Mouse (Mus musculus) small intestine, adult 2 months (tissue): ENCODE measurements around the gene Agrp. TPM values are rescaled to one million over a fixed set of nuclear protein-coding genes. Genes with fewer than 3 reads are reported as not detected.
A peak's percentile ranks its signal among the peaks of the same experiment; 100 is the strongest.
"Not testable (repeated sequence)": the region's sequence is repeated elsewhere in the genome, so short reads cannot be mapped to it uniquely, and the experiment has no call there.

ENCODE experiments used
- H3K27ac ChIP-seq: fragments of 200-500 bp; 2 replicates; pipeline ENCODE4 v1.5.1; 2012; ENCODE audit warnings: low read depth, low read length, control low read depth, inconsistent platforms; ENCODE audit not compliant: insufficient read depth
- H3K27me3 ChIP-seq: fragments of 200-500 bp; 2 replicates; pipeline ENCODE4 v1.6.1; 2012; ENCODE audit warnings: mild to moderate bottlenecking, moderate library complexity, low read length, inconsistent platforms; ENCODE audit not compliant: control insufficient read depth, insufficient read depth
- H3K36me3 ChIP-seq: fragments of 200-500 bp; 2 replicates; pipeline ENCODE4 v1.6.1; 2012; ENCODE audit warnings: mild to moderate bottlenecking, low read length, control low read depth, inconsistent platforms; ENCODE audit not compliant: control insufficient read depth, insufficient read depth
- H3K4me1 ChIP-seq: fragments of 200-500 bp; 2 replicates; pipeline ENCODE4 v1.6.1; 2012; ENCODE audit warnings: low read length, inconsistent platforms, mixed read lengths; ENCODE audit not compliant: control insufficient read depth, insufficient read depth, insufficient read length
- H3K4me3 ChIP-seq: fragments of 200-500 bp; 2 replicates; pipeline ENCODE4 v1.5.1; 2012; ENCODE audit warnings: low read depth, mild to moderate bottlenecking, control low read depth, inconsistent platforms, low read length, moderate library complexity
- CTCF ChIP-seq: fragments of 200-500 bp; IDR thresholded peaks from 2 replicates; pipeline ENCODE4 v1.5.1; 2012; ENCODE audit warnings: low read depth, mild to moderate bottlenecking, control low read depth, inconsistent platforms, low read length, moderate library complexity, mixed read lengths; ENCODE audit not compliant: insufficient replicate concordance, insufficient read length; ENCODE audit errors: extremely low read depth
- POLR2A ChIP-seq: fragments of 200-500 bp; IDR thresholded peaks from 2 replicates; pipeline ENCODE4 v1.6.1; 2012; ENCODE audit warnings: low read depth, mild to moderate bottlenecking, control low read depth, inconsistent platforms, low read length, moderate library complexity
- WGBS: fragments of 180-500 bp; shearing (Covaris S2); methylation state at CpG from one replicate; pipeline ENCODE4 v1.1.7; 2018; 5-methylcytosine and 5-hydroxymethylcytosine counted together
- polyA plus RNA-seq: library from polyadenylated mRNA; depleted of rRNA; stranded (reverse); fragments of >200 nt; gene quantifications from 2 replicates; pipeline ENCODE4 v1.2.3, GENCODE M21; 2012

Agrp gene
- polyA plus RNA-seq, 1 experiment, result 0.35 TPM

DNA sequence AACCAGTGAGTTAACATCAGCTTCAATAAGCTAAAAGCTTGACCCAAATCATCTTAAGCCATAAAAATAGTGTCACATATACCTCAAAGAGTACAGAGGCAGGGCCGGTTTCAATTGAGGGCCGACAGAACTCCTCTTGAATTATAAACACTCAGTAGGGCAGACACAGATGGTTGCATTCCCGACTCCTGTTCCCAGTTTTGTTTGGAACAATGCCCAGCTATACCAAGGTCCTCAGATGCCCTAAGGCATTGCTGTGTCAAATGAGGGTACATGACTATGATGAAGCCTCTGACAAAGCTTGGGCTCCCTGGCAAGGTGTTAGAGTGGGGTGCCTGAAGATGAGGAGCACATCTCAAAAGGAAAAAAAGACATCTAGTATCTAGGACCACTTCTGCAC, 61.7 kb downstream of the Agrp start:
- no peak for TF ChIP-seq POLR2A
- TF ChIP-seq CTCF, result no peak

GRCm38 (mm10) chr8:105574741-105575140, 62.5 kb downstream of the Agrp start:
- 50% methylated on average over 6 of the region's 6 CpGs for WGBS

More for the DNA sequence above, 61.7 kb downstream of the Agrp start:
- 48% methylated on average over 3 of the region's 3 CpGs for WGBS
- Histone ChIP-seq H3K4me1 (no peaks in the 10 kb centered on the region), H3K4me3 (no peak overlapping the region), H3K27ac (no peak overlapping the region), H3K27me3 (no peaks in the 10 kb centered on the region), H3K36me3 (no peaks in the 10 kb centered on the region)

DNA sequence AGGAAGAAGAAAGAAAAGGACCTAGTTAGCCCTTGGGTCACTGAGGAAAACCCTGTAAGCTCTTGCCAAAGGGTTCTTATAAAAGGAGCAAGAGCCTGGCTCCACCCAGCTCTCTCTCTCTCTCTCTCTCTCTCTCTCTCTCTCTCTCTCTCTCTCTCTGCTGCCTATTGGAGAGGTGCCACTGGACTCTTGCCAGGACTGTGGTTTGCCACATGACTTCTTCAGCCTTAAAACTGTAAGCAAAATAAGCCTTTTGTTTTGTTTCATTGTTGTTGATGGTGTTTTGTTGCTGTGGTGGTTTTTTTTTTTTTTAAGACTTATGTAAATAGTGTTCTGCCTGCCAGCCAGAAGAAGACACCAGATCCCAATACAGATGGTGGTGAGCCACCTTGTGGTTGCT, 63.8 kb downstream of the Agrp start:
- TF ChIP-seq CTCF (no peak), POLR2A (no peak)
- Histone ChIP-seq H3K27ac (no peak overlapping the region), H3K36me3 (no peaks in the 10 kb centered on the region), H3K4me1 (no peaks in the 10 kb centered on the region), H3K27me3 (no peaks in the 10 kb centered on the region), H3K4me3 (no peak overlapping the region)

More at GRCm38 (mm10) chr8:105574741-105575140, 62.5 kb downstream of the Agrp start:
- no peaks in the 10 kb centered on the region for H3K36me3 ChIP-seq
- no peak overlapping the region for H3K27ac ChIP-seq
- H3K27me3 ChIP-seq, result no peaks in the 10 kb centered on the region
- no peaks in the 10 kb centered on the region for H3K4me1 ChIP-seq
- TF ChIP-seq POLR2A (no peak), CTCF (no peak)
- H3K4me3 ChIP-seq, result no peak overlapping the region

DNA sequence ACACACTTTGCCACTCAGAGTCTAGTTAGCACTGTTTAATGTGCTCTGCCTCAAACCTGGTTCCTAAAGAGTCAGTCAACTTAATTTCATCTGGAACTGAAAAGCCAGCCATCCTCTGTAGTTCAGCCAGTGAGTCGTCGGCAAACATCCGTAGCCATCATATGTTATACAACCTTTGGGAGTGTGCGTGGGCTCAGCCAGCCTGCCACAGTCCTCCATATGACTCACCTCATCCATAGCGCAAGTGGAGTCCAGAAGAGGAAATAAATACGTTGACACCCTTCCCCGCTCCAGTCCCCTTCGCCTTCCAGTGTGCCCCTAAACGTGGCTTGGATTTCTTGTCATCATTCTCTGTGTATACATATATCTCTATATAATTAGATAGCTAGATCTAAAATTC, 65.4 kb downstream of the Agrp start:
- no peak overlapping the region for H3K27ac ChIP-seq
- peaks cover 5% of the 10 kb centered on the region; the same call in 1 of the 2 replicates for H3K4me1 ChIP-seq
- no peak for TF ChIP-seq CTCF
- no peak for TF ChIP-seq POLR2A
- H3K27me3 ChIP-seq, result no peaks in the 10 kb centered on the region
- no peak overlapping the region for H3K4me3 ChIP-seq
- no peaks in the 10 kb centered on the region for H3K36me3 ChIP-seq
- 70% methylated on average over 9 of the region's 9 CpGs for WGBS

- TF ChIP-seq CTCF (no peak), POLR2A (no peak)
- peak overlapping the region; percentile 5; the same call in 1 of the 2 replicates for H3K27ac ChIP-seq
- peaks cover 9% of the 10 kb centered on the region; the same call in 1 of the 2 replicates for H3K4me1 ChIP-seq
- no peaks in the 10 kb centered on the region for H3K36me3 ChIP-seq
- 19% methylated on average over 27 of the region's 27 CpGs for WGBS
- H3K27me3 ChIP-seq, result no peaks in the 10 kb centered on the region
- H3K4me3 ChIP-seq, result peak overlapping the region; percentile 64
Measured at GRCm38 (mm10) chr8:105566703-105567595, 70.2 kb downstream of the Agrp start.

DNA sequence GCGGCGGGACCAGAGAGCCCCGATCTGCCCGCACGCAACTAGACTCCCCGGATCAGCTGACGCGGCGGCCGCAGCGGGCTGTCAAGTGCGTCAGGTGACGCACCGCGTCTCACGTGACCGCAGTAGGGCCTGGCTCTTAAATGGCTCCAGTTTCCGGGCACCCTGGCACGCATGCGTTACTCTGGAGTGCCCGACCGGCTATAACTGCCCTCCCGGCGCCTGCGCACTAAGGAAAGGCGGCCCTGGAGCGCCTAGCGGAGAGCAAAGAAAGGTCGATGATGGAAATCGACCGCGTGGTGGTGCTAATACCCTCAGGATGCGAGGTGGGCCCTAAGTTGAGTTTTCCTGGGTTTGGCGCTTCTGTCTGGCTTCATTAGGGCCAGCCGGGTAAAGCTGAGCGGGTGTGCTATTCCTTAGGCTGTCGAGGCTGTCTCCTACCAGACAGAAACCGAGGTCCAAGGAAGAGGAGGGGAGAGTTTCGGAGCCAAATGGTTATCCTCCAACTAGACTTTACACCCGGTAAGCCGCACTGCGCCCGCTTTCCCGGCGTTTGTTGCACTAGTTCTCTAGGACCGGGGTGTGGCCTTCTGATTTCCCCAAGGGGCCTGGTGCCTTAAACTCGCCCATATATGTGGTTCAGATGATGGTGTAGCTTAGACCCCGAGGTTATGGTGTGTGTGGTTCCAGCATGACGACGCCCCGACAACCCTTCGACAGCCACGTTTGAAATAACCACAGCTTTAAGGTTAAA, 71.1 kb downstream of the Agrp start, which contains the start of gene Atp6v0d1:
Gene Atp6v0d1 (minus strand): TSS at position 96 of the 751 bp plus-strand sequence.
- peak; percentile 79 for TF ChIP-seq CTCF
- TF ChIP-seq POLR2A, result peak; percentile 48

DNA sequence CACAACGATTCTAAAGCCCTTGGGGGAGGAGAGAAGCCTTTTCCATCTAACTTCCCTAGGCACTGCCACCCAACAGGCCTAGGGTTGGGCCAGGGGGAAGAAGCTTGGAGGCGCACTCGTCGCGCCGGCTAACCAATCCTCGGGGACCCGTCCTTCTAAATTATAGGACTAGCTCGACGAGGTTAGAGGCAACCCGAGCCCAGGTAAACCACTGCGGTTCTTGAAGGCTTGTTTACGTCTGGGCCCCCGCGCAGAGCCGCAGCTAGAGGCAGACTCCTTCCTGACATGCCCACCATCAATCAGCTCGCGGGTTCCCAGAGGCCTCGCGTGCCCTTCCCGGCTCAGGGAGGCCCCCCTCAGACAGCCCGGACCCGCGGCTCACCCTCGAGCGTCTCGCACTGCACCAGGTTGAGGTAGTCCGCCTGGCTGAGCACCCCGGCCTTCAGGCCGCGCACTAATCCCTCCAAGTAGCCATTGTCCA, 71.8 kb downstream of the Agrp start:
- no peak for TF ChIP-seq CTCF
- TF ChIP-seq POLR2A, result no peak
- under 1% methylated on average over 31 of the region's 31 CpGs for WGBS
- peaks cover 9% of the 10 kb centered on the region; the same call in 1 of the 2 replicates for H3K4me1 ChIP-seq
- peak overlapping the region; percentile 38 for H3K27ac ChIP-seq
- peaks cover 1% of the 10 kb centered on the region; the same call in 1 of the 2 replicates for H3K36me3 ChIP-seq
- H3K27me3 ChIP-seq, result no peaks in the 10 kb centered on the region
- H3K4me3 ChIP-seq, result peak overlapping the region; percentile 84

More for the DNA sequence above, 71.1 kb downstream of the Agrp start, which contains the start of gene Atp6v0d1:
- H3K4me1 ChIP-seq, result peaks cover 9% of the 10 kb centered on the region; the same call in 1 of the 2 replicates
- under 1% methylated on average over 53 of the region's 53 CpGs for WGBS
- peak within 1 kb of the TSS; percentile 38 for H3K27ac ChIP-seq
- no peaks in the 10 kb centered on the region for H3K36me3 ChIP-seq
- no peaks in the 10 kb centered on the region for H3K27me3 ChIP-seq
- H3K4me3 ChIP-seq, result peak within 1 kb of the TSS; percentile 84

- not testable (repeated sequence) for H3K4me1 ChIP-seq, H3K36me3 ChIP-seq, H3K27me3 ChIP-seq
- Histone ChIP-seq H3K27ac (peak overlapping the region; percentile 38), H3K4me3 (peak overlapping the region; percentile 84)
- WGBS, result 63% methylated on average over 9 of the region's 9 CpGs
Measured at GRCm38 (mm10) chr8:105564573-105565229, 72.5 kb downstream of the Agrp start.
